Mouse (Mus musculus) lung, adult 10 weeks (tissue): ENCODE data around the gene Rnase2b. TPM values are rescaled to one million over a fixed set of nuclear protein-coding genes. Genes with fewer than 3 reads are reported as not detected.

Source experiments
- polyA plus RNA-seq: library from polyadenylated mRNA; stranded (reverse); fragments of 350-450 nt; fragmentation: Illumina TruSeq; extraction: RNeasy Lipid Tissue Mini Kit (QIAGEN cat#74804); gene quantifications from one replicate; pipeline ENCODE4 v1.2.3, GENCODE M21; 2014; ENCODE audit warnings: low read depth, low replicate concordance; ENCODE audit not compliant: insufficient read depth

Rnase2b gene
- not detected for polyA plus RNA-seq

DNA sequence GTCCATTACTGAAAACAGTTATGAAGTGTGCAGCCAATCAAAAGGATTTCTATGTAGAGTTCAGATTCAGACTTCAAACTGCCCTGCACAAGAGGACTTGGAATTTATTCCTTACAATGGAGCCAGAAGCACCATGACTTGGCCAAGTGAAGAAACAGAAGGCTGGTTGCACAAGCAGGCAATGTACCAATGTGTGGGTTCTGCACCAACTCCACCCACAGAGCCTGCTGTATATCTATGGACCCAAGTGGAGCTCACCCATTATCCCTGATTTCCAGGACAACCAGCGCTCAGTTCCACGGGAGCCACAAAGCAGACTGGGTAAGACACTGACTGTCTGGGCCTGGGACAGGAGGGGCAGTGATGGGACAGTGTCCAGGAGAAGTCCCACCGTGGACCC lies at the start of gene Rnase2b:
TSS of gene Rnase2b (plus strand) at position 285 of the 400 bp plus-strand sequence.

DNA sequence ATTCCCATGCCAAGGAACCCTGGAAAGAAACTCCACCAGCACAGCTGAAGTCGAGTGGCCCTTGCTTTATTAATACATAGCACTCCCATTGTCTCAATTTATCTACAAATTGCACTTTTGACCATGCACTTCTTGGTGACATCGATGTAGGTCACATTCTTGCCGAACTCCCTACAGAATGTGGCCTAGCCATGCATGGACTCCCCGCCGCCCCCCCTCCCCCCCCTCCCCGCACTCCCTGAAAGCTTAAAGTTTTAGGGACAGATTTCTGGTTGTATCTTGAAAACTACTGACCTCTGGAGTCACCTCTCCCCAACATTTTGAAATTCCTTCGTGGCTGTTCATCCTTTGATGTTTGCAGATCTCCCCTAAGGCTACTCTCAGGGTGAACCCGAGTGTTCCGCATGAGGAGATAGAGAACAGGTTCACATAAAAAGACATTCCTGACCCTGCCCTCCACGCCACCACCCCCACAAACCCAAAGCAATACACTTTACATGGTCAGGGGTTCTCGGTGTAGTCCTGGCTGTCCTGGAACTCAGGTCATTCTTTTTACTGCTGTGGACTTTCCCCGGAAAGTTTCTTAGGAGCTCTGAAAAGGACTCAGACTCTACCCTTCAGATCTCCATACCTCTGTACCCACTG lies 48.0 kb upstream of the Rnase2b start, which contains the start of gene Eddm3b:
TSS of gene Eddm3b (plus strand) at position 511 of the 645 bp plus-strand sequence.

DNA sequence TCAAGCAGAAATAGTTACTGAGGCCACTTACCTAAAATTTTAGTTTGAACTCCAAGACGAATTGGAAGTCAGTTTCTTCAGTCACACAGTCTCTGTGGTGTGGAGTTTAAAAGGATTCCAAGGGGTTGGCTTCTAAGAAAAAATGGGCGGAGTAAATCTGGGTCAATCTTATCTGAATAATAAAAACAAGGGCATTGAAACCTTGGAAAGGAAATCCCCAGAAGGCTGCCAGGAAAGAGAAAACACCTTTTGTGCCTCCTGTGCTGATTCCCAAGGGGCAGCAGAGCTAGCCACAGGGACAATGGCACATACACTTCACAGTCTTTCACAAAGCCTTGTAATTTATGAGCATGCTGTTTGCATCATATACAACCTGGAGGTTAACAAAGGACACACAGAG lies 15.4 kb upstream of the Rnase2b start, which contains the start of gene Rnase1:
TSS of gene Rnase1 (minus strand) at position 101 of the 400 bp plus-strand sequence.

GRCm38 (mm10) chr14:51199098-51200023 lies 37.3 kb downstream of the Rnase2b start, which contains the start of gene Ang2:
TSS of gene Ang2 (minus strand) at chr14:51199148.

DNA sequence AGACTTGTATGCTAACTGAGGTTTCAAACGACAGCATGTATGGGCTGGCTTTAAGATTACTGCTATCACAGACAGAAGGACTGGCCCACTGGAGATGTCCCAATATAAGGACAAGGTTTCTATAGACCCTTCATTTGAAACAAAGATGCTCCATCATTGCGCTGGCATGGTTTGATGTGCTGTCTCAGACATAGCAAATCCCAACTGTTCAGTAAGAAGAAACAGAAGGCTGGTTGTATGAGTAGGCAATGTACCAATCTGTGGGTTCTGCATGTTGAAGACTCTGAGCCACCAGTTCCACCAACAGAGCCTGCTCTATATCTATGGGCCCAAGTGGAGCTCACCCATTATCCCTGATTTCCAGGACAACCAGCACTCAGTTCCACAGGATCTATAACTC lies 41.1 kb downstream of the Rnase2b start, which contains the start of gene Ear14:
TSS of gene Ear14 (plus strand) at position 277 of the 400 bp plus-strand sequence.

Other genes starting within 250 kb of the Rnase2b start
- gene Osgep, start 237.4 kb upstream of the Rnase2b start, polyA plus RNA-seq = 62.6 TPM
- 29.3 TPM for gene Apex1, start 237.3 kb upstream of the Rnase2b start, polyA plus RNA-seq
- gene Pip4p1, start 231.4 kb upstream of the Rnase2b start, polyA plus RNA-seq = 40.5 TPM
- 75.4 TPM for gene Pnp, start 231.2 kb upstream of the Rnase2b start, polyA plus RNA-seq
- 28.1 TPM for gene Gm49342, start 217.7 kb upstream of the Rnase2b start, polyA plus RNA-seq
- gene Pnp2, start 206.3 kb upstream of the Rnase2b start, polyA plus RNA-seq = 1.7 TPM
- gene Rnase10, start 154.5 kb upstream of the Rnase2b start, polyA plus RNA-seq = not detected
- not detected for gene Rnase9, start 120.4 kb upstream of the Rnase2b start, polyA plus RNA-seq
- not detected for gene Rnase11, start 112.1 kb upstream of the Rnase2b start, polyA plus RNA-seq
- not detected for gene Rnase12, start 104.6 kb upstream of the Rnase2b start, polyA plus RNA-seq
- 1.1 TPM for gene Olfr750, start 87.8 kb upstream of the Rnase2b start, polyA plus RNA-seq
- 581 TPM for gene Rnase4, start 71.2 kb upstream of the Rnase2b start, polyA plus RNA-seq
- gene Ang, start 71.1 kb upstream of the Rnase2b start, polyA plus RNA-seq = 75.0 TPM
- gene Eddm3b, start 47.8 kb upstream of the Rnase2b start, polyA plus RNA-seq = not detected
- 18.2 TPM for gene Rnase6, start 38.4 kb upstream of the Rnase2b start, polyA plus RNA-seq
- gene Rnase1, start 15.5 kb upstream of the Rnase2b start, polyA plus RNA-seq = not detected
- gene Ang2, start 36.9 kb downstream of the Rnase2b start, polyA plus RNA-seq = not detected
- not detected for gene Ear14, start 41.1 kb downstream of the Rnase2b start, polyA plus RNA-seq
- not detected for gene Rnase2a, start 93.9 kb downstream of the Rnase2b start, polyA plus RNA-seq
- gene Gm7247, start 199.5 kb downstream of the Rnase2b start, polyA plus RNA-seq = not detected
- not detected for gene Vmn2r88, start 248.6 kb downstream of the Rnase2b start, polyA plus RNA-seq